Mouse (Mus musculus): ENCODE measurements around the gene Atf6.
A peak's percentile ranks its signal among the peaks of the same experiment; 100 is the strongest.

Gene Atf6

DNA sequence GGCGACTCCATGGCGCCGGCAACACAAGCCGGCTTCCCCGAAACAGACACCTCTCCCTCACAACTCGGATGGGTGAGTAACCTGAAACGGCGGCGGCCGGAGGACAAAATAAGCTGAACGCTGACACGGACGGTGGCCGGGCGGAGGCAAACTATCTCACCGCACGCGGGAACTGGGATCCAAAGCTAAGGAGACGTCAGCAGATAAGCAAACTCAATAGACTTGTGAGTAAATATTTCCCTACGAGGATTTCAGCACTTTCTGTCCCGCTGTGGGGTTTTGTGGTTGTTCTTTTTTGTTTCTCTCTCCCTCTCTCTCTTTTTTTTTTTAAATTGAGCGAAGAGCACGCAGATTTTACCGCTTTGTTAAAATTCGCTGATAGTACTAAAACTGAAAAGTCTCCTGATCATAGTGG is at the start of gene Atf6:
Gene Atf6, minus strand, starts transcription at position 81 of the 415 bp plus-strand sequence.
- peak; percentile 95 for DNase-seq (ENCODE audit: low read depth, low spot score)

GRCm38 (mm10) chr1:170915657-170916056 is 48.1 kb upstream of the Atf6 start:
- DNase-seq (ENCODE audit: low read depth, low spot score) = no peak

- DNase-seq (ENCODE audit: low read depth, low spot score) = no peak
Observed at GRCm38 (mm10) chr1:170912891-170913615, 45.5 kb upstream of the Atf6 start, which contains the start of gene Fcrlb. Gene Fcrlb, minus strand, starts transcription at chr1:170912941.

DNA sequence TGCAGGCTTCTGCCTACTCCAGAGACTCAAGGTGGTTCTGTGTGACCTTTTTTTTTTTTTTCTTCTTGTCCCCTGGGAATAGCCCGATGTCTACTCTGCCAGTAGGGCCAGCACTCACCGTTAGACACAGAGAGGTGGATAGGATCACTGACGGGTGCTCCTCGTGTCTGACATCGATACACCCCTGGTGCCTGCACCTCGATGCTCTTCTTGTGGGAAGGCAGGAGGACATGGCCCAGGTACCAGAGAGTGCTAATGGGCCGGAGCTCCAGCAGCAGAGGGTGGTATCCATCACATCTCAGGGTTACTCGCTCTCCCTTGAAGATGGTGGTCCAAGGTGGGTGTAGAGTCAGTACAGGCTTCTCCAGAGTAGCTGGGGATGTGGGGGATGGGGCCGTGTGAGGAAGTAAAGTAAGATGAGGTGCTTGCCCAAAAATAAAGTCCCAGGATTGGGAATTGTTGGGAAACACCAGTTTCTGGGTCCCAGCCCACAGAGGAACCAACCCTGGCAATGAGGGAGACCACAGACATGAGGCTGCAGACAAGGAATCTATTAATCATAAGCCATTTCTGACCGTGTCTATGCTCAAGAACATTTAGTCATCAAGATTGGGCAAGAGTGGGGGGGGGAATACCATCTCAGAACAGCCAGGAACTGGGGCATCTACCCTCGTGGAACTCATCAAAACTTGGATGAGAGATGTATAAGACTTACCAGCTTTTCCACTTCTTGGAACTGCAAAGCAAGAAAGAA is 44.5 kb upstream of the Atf6 start:
- DNase-seq (ENCODE audit: low read depth, low spot score) = no peak

GRCm38 (mm10) chr1:170908341-170908740 is 40.8 kb upstream of the Atf6 start:
- DNase-seq (ENCODE audit: low read depth, low spot score) = no peak

- no peak for DNase-seq (ENCODE audit: low read depth, low spot score)
Observed at GRCm38 (mm10) chr1:170907456-170908191, 40.1 kb upstream of the Atf6 start.

DNA sequence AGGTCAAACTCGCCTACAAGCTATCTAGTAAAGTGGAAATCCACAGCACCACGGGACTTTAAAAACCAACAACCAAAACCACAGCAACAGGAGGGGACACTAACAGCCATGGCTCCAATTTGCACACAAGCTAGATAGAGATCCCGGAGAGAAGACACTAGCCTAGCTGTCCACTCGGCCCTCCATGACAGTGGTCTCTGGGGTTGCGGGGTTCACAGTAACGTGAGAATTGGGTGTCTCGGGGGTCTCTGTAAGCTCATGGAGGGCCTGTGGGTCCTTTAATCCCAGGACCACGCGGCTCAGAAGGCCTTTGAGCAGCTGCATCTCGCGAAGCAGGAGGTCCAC is 39.5 kb upstream of the Atf6 start:
- no peak for DNase-seq (ENCODE audit: low read depth, low spot score)

DNA sequence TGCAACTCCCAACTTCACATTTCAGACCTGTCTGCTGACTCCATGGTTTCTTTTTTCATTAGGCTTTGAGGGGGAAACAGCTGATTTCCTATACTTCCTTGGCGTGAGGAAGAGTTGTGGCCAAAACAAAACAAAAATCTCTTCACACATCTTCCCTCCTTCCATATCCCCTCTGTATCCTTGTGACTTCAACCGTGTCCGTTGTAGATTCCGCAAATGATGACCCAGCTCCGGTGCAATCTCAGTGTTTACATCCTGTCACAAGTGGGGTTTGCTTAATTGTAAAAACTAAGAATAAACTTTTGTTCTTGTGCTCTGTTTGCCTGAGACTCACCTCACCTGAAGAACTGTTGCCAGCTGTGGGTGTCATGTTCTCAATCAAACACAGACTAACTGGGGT is 35.9 kb upstream of the Atf6 start:
- no peak for DNase-seq (ENCODE audit: low read depth, low spot score)

- DNase-seq (ENCODE audit: low read depth, low spot score) = peak; percentile 92
Observed at GRCm38 (mm10) chr1:170901536-170902238, 34.1 kb upstream of the Atf6 start.

- peak; percentile 88 for DNase-seq (ENCODE audit: low read depth, low spot score)
Observed at GRCm38 (mm10) chr1:170900799-170901467, 33.4 kb upstream of the Atf6 start.

- peak; percentile 89 for DNase-seq (ENCODE audit: low read depth, low spot score)
Observed at GRCm38 (mm10) chr1:170898413-170899075, 31.0 kb upstream of the Atf6 start.

DNA sequence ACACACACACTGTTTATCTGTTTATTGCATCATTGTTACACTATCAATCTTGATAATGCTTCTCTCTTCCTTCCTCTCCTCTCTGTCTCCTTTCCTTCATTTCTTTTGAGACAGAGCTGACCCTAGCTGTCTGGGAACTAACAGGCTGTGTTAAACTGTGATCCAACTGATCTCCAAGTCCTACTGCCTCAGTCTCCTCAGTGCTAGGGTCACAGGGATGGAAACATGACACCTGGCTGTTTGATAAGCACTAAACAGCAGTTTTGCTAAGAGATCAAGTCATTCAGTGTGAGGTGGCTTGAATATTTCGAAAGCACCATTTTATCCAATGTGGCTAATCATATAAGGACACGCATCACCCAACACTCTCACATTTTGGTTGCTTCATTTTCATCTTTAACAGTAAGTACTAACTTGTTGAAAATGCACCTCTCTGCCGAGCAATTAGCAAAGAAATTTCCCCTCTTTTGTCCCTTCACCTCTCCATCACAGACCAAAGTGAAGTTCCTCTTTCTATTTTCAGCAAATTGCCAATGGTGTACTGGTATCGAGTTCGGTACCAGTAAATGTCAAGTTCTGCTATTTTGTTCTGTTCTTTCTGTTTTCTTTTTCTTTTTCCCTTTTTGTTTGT is 29.2 kb upstream of the Atf6 start:
- DNase-seq (ENCODE audit: low read depth, low spot score) = peak; percentile 86

DNA sequence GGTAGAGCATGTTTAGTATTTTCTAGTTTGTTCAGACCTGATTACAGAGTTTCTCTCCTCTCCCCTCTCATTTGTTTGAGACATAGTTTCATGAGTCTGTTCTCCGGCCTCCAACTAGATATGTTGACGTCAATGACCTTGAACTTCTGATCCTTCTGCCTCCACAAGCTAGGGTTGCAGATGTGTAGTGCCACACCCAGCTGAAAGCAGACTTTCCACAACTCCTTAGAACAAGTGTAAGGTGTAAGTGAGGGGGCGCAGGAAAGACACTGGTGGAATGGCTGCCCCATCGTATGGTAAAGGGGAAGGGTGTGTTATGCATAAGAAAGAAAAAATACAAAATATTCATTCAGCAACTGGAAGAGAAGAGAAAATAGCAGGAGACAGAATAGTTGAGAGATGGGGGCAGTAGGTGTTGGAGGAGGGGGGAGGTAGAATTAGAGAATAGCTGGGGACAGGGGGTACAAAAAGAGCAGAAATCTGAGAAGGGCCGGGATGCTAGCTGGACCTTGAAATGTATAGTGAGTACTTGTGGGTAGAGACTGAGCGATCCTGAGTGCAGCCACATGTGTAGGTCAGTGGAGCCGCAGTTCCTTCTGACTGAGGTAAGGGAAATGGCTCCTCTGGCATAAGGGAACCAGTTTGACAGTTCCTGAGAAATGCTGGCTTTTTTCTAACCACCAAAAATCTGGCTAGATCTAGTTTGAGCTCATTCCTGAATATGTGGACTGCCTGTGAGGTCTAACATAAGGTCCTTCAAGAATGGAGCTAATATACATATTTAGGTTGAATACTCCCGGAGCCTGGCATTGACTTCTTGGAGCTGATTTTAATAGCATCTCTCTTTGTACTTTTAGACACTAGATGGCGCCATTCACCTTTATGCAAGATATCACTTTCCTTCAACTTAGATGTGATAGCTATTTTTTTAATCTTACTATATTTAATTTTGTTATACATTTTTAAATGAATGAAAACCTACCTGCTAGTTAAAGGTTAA is 27.3 kb upstream of the Atf6 start:
- peak; percentile 79 for DNase-seq (ENCODE audit: low read depth, low spot score)

GRCm38 (mm10) chr1:170892279-170892678 is 24.7 kb upstream of the Atf6 start:
- DNase-seq (ENCODE audit: low read depth, low spot score) = no peak

GRCm38 (mm10) chr1:170891646-170892045 is 24.1 kb upstream of the Atf6 start:
- no peak for DNase-seq (ENCODE audit: low read depth, low spot score)

- DNase-seq (ENCODE audit: low read depth, low spot score) = no peak
Observed at GRCm38 (mm10) chr1:170889310-170889709, 21.7 kb upstream of the Atf6 start.

DNA sequence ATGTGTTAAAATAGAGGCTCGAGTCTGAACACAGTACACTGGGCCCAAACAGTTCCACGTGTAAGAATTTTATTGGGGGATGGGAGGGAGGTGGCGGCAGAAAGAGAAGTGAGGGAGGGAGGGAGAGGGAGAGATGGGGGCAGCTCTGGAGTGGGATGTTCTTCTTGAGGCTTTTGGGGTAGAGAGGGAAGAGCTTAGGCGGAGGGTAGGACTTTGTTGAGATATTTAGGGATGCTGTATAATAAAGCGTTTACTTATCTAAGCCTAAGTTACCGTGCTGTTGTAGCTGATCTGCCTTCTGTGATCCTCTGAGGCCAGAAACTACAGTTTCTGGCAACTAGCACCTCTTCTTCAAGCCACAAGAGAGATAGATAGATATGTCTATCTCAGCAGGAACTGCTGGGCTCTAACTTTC is 18.5 kb upstream of the Atf6 start:
- DNase-seq (ENCODE audit: low read depth, low spot score) = no peak

GRCm38 (mm10) chr1:170884978-170885561 is 17.5 kb upstream of the Atf6 start, which contains the start of the genes Gm26620 and Dusp12:
Gene Gm26620, plus strand, starts transcription at chr1:170885065.
Gene Dusp12, minus strand, starts transcription at chr1:170885540.
- peak; percentile 90 for DNase-seq (ENCODE audit: low read depth, low spot score)
